Mouse (Mus musculus) neural tube, embryonic 12.5 days (tissue): ENCODE measurements around the gene Des. TPM values are rescaled to one million over a fixed set of nuclear protein-coding genes. Genes with fewer than 3 reads are reported as not detected.
A peak's percentile ranks its signal among the peaks of the same experiment; 100 is the strongest.

Experiments used
- ATAC-seq: fragments of 200-750 bp; cut with Nextera tagmentation; 2 replicates; pipeline ENCODE4 v1.8.0; 2017; ENCODE audit warnings: low read depth, mild to moderate bottlenecking, moderate TSS enrichment, moderate library complexity; ENCODE audit not compliant: low FRiP score
- H3K27ac ChIP-seq: fragments of 300-500 bp; sonication (generic); 2 replicates; pipeline ENCODE4 v1.5.1; 2016
- H3K27me3 ChIP-seq: fragments of 300-500 bp; sonication (generic); replicated peaks from 2 replicates; pipeline ENCODE4 v1.6.1; 2016; ENCODE audit warnings: mild to moderate bottlenecking
- H3K36me3 ChIP-seq: fragments of 300-500 bp; sonication (generic); 2 replicates; pipeline ENCODE4 v1.6.1; 2016; ENCODE audit warnings: mild to moderate bottlenecking
- H3K4me1 ChIP-seq: fragments of 300-500 bp; sonication (generic); 2 replicates; pipeline ENCODE4 v1.6.1; 2016
- H3K4me2 ChIP-seq: fragments of 300-500 bp; sonication (generic); replicated peaks from 2 replicates; pipeline ENCODE4 v1.6.1; 2016; ENCODE audit warnings: mild to moderate bottlenecking
- H3K4me3 ChIP-seq: fragments of 300-500 bp; sonication (generic); 2 replicates; pipeline ENCODE4 v1.5.1; 2016
- H3K9ac ChIP-seq: fragments of 300-500 bp; sonication (generic); 2 replicates; pipeline ENCODE4 v1.6.1; 2016; ENCODE audit warnings: mild to moderate bottlenecking
- H3K9me3 ChIP-seq: fragments of 300-500 bp; sonication (generic); 2 replicates; pipeline ENCODE4 v1.6.1; 2016; ENCODE audit warnings: mild to moderate bottlenecking
- WGBS: fragments of 180-500 bp; shearing (Covaris S2); methylation state at CpG from one replicate; pipeline ENCODE4 v1.1.7; 2016; 5-methylcytosine and 5-hydroxymethylcytosine counted together
- polyA plus RNA-seq: library from polyadenylated mRNA; unstranded; fragments of >200 nt; fragmentation: Nextera tagmentation; extraction: Ambion mirVana; gene quantifications from 2 replicates; pipeline ENCODE4 v1.2.1, GENCODE M21; 2016

Des gene
- polyA plus RNA-seq, 1 experiment from 2014 or later: 9.3 TPM

DNA sequence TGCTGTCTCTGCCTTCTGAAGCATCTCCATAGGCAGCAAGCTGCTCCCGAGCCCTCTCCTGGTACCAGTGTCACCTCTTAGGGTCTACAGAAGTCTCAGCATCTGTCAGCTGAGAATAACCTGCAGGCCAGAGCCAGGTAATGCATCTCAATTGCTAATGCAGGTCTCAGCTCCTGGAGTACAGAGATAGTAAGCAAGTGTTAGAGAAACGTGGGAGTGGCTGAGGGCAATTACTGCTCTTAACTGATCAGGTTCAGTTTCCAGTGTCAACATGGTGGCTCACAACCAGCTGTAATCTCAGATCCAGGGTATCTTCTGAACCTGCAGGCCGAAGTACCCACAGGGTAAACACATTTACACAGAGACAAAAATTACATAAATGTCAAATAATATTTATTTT lies 23.7 kb upstream of the Des start:
- no peak overlapping the region for H3K4me2 ChIP-seq
- no peaks in the 10 kb centered on the region for H3K9me3 ChIP-seq
- no peaks in the 10 kb centered on the region for H3K36me3 ChIP-seq
- 57% methylated on average over 3 of the region's 3 CpGs for WGBS
- H3K27ac ChIP-seq: no peak overlapping the region
- H3K9ac ChIP-seq: no peak overlapping the region
- H3K4me1 ChIP-seq: peaks cover 23% of the 10 kb centered on the region
- H3K27me3 ChIP-seq: no peaks in the 10 kb centered on the region
- ATAC-seq: no peak
- no peak overlapping the region for H3K4me3 ChIP-seq

DNA sequence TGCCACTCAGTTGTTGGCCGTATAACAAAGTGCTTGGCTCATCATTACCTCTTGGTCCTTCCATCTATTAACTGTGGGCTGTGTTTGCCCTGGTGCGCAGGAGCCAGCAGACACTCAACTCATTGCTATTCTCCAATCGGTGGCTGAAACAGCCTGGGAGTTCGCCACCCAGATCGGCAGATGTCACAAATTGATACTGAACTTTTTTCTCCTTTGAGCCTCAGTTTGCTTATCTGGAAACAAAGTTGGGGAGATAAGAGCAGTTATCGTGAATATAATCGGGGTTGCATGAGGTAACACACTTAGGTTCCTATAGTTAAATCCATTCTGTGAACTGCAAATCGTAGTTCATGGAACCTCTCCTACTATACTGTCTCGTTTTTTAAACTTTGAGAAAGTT lies 23.0 kb upstream of the Des start:
- Histone ChIP-seq H3K4me1 (peaks cover 23% of the 10 kb centered on the region), H3K4me3 (no peak overlapping the region), H3K9ac (no peak overlapping the region), H3K9me3 (no peaks in the 10 kb centered on the region), H3K27me3 (no peaks in the 10 kb centered on the region), H3K4me2 (no peak overlapping the region), H3K36me3 (no peaks in the 10 kb centered on the region), H3K27ac (no peak overlapping the region)
- ATAC-seq: no peak
- WGBS: 53% methylated on average over 9 of the region's 9 CpGs

DNA sequence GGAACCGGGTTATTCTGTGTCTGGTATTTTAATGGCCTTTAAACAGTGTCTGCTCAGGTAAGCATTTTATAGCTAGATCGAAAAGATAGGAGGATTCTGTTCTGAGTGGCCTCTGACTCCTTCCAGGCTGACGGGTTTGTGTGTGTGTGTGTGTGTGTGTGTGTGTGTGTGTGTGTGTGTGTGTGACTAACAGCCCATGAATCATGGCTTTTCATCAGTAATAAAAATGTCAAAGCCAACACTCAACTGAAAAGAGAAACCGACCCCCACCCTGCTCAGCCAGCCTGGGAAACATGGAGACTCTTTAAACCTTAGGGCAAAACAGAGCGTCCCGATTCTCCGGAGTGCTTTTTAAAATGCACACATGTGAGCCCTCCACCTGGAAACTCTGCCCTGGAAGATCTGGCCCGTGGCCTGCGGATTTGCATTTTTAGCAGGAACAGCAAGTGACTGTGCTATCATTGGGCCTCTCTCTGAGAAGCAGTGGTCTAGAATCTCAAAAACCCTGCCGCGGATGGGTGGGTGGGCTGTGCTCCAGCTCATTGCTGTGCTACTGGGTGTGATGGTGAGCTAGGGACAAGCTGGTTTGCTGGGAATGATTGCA lies 21.9 kb upstream of the Des start:
- 7% methylated on average over 11 of the region's 11 CpGs for WGBS
- Histone ChIP-seq H3K27ac (peak overlapping the region; percentile 62; the same call in 1 of the 2 replicates), H3K9ac (no peak overlapping the region), H3K4me3 (no peak overlapping the region), H3K4me1 (peaks cover 23% of the 10 kb centered on the region), H3K9me3 (no peaks in the 10 kb centered on the region), H3K36me3 (no peaks in the 10 kb centered on the region), H3K4me2 (peak overlapping the region; percentile 36), H3K27me3 (no peaks in the 10 kb centered on the region)
- ATAC-seq: peak; percentile 52

DNA sequence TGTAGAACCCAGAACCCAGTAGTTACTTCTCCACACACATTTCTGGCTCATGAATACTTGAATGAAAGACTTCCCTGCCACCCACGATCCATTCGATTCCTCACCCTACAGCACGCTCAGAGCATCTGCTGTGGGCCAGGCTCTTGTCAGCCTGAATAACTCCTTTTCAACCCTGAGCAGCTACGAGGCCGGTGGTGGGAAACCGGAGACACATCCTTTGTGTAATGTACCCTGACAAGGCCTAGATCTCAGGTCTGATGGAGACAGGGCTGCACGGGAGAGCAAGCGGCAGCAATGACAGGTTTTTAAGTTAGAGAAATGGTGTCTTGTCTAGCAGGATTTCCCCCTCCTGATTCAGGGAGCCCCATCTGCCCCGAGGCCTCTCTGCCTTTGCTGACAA lies 20.8 kb upstream of the Des start:
- H3K9me3 ChIP-seq: no peaks in the 10 kb centered on the region
- H3K4me3 ChIP-seq: no peak overlapping the region
- no peak overlapping the region for H3K4me2 ChIP-seq
- 0 out of 2 replicates have a peak, but pooled peaks have one; percentile 8 for ATAC-seq
- H3K36me3 ChIP-seq: no peaks in the 10 kb centered on the region
- WGBS: 30% methylated on average over 9 of the region's 9 CpGs
- peak overlapping the region; percentile 62 for H3K27ac ChIP-seq
- H3K4me1 ChIP-seq: peaks cover 28% of the 10 kb centered on the region
- H3K9ac ChIP-seq: no peak overlapping the region
- 0 out of 2 replicates have a peak, but pooled peaks cover 6% of the 10 kb centered on the region for H3K27me3 ChIP-seq

DNA sequence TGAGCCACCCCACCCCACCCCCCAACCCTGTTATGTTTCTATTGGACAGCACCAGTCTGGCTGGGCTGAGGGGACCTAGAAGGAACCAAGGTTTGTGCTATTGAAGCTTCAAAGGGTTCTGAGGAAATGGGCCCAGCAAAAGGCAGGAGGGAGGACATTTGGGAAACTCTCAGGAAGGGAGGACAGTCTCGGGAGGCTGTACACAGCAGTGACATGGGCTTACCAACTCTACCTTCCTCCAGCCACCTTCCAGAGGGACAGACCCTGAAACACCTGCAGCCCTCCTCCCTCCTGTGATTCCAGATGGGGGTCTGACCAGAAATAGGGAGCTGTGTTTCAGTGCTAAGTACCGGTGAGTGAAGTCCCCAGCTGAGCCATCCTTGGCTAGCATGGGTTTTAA lies 19.6 kb upstream of the Des start:
- no peaks in the 10 kb centered on the region for H3K9me3 ChIP-seq
- no peak overlapping the region for H3K4me3 ChIP-seq
- no peak overlapping the region for H3K4me2 ChIP-seq
- ATAC-seq: no peak
- WGBS: 70% methylated on average over 2 of the region's 2 CpGs
- H3K36me3 ChIP-seq: no peaks in the 10 kb centered on the region
- peaks cover 39% of the 10 kb centered on the region for H3K4me1 ChIP-seq
- 0 out of 2 replicates have a peak, but pooled peaks cover 6% of the 10 kb centered on the region for H3K27me3 ChIP-seq
- H3K27ac ChIP-seq: no peak overlapping the region
- no peak overlapping the region for H3K9ac ChIP-seq

DNA sequence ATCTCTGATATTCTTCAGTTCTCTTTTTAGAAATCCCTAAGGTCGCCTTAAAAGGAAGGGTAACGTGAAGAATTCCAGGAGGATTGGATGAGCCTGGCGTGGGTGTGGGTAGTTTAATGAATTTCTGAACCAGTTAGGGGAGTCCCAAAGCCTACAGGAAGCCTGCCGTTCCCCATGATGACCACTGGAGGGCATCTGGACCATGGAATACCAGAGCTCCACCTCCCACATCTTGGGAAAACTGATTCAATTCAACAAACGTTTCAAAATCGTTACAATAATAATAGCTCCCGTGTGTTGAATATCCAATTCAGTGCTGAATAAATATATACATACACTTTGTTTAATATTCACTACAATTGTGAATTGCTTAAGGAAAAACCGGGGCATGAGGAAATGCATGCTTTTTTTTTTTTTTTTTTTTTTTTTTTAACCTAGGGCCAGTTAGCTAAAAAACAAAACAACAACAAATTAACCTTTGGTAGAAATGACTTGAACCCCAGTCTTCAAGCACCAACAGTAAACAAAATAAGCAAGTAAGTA lies 17.2 kb upstream of the Des start:
- no peaks in the 10 kb centered on the region for H3K9me3 ChIP-seq
- no peak overlapping the region for H3K9ac ChIP-seq
- H3K4me2 ChIP-seq: no peak overlapping the region
- H3K4me1 ChIP-seq: peaks cover 41% of the 10 kb centered on the region
- no peak overlapping the region for H3K4me3 ChIP-seq
- H3K27me3 ChIP-seq: 0 out of 2 replicates have a peak, but pooled peaks cover 6% of the 10 kb centered on the region
- no peak overlapping the region for H3K27ac ChIP-seq
- ATAC-seq: no peak
- under 1% methylated on average over 8 of the region's 8 CpGs for WGBS
- no peaks in the 10 kb centered on the region for H3K36me3 ChIP-seq

DNA sequence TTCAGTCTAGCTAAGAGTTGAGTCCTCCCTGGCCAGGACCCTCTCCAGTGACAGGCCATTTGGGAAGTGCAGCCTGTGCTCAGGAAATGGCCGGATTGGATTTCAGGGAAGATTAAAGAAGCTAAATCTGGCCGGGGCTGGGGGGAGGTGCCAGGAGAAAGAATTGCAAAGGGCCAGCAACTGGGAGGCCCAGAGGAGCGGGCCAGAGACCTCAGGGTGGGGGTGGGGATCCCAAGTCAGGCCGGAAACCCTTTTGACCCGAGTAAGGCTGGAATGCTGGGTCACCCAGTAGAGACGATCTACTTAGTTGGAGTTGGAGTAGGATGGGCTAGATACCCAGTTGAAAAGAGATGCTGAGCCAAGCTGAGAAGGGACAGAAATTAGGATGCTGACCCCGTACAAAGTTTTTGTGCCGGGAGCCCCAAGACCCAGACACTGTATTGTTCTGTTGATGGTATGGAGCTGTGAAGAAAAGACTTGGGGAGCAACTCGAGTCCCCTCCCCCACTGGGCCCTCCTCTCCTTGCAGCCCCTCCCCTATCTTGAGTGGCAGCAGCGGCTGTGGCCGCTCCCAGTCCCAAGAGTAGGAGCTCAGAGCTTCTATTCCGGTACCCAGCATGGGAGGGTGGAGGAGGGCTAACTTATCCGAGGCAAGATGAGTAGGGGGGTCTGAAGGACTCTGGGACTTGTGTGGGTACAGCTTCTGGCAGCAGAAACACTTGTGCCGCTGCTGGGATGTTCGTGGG lies 15.7 kb upstream of the Des start:
- H3K4me3 ChIP-seq: no peak overlapping the region
- H3K4me1 ChIP-seq: peaks cover 29% of the 10 kb centered on the region
- no peaks in the 10 kb centered on the region for H3K36me3 ChIP-seq
- no peaks in the 10 kb centered on the region for H3K9me3 ChIP-seq
- 6% methylated on average over 15 of the region's 15 CpGs for WGBS
- H3K9ac ChIP-seq: no peak overlapping the region
- 0 out of 2 replicates have a peak, but pooled peaks cover 6% of the 10 kb centered on the region for H3K27me3 ChIP-seq
- H3K27ac ChIP-seq: no peak overlapping the region
- peak overlapping the region; percentile 36 for H3K4me2 ChIP-seq
- peak; percentile 41; the same call in 1 of the 2 replicates for ATAC-seq

DNA sequence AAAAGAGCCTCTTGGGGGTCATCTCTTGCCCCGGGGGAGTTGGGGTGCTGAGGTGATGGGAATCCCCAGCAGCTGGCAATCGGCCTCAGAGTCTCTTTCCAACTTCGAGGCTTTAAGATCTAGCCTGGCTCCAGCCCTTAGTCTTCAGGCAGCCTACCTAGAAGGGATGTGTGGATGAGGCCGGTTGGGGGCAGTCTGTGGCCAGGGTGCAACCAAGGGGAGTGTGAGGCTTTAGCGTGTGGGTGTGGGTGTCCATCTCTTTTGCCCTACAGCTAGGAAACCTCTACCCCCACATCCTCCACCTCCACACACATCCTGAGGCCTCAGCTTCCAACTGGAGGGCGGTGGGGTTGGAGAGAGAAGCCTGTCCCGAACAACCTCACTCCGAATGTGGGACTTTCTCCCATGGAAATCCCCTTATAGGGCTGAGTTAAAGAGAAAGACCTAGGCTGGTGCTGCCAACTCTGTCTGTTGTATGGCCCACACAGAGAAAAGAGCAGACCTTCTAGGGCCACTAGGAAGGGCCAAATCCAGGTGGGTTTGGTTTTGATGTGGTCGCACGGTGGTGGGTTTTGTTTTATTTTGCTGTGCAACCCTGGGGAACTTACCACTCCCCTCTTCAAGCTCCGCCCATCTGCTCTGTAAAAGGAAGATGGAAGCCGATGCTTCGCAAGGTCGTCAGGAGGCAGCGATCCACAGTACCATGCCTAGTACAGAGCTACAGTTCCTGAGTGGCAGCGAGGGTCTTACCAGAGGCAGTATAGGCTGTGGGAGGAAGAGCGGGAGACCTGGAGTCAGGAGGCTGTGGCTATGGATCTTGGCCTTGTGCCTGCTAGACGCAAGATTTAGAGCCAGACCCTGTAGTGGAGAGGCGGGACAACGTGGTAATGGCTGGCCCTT lies 14.8 kb upstream of the Des start:
- Histone ChIP-seq H3K36me3 (no peaks in the 10 kb centered on the region), H3K4me1 (peaks cover 26% of the 10 kb centered on the region), H3K4me2 (peak overlapping the region; percentile 36; the same call in 1 of the 2 replicates), H3K4me3 (no peak overlapping the region), H3K27me3 (0 out of 2 replicates have a peak, but pooled peaks cover 6% of the 10 kb centered on the region), H3K9ac (no peak overlapping the region), H3K27ac (no peak overlapping the region), H3K9me3 (no peaks in the 10 kb centered on the region)
- WGBS: 35% methylated on average over 20 of the region's 20 CpGs
- no peak for ATAC-seq

DNA sequence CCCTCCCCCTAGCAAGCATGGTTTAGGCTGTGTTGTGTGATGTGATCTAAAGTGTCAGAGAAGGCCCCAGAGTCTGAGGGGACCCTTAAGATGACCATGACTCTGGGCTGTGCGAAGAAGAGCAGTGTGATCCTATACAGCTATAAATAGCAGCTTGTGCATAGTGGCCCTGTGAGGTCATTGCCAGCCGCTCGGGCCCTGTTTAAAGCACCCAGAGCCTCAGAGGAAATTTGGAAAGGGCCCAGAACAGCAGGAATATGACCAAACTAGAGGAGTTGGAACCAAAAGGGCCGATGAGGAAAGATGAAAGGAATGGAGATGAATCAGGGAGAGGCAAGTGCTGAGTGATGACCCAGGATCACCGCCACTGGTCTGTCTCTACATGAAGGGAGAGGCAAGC lies 12.8 kb upstream of the Des start:
- no peak overlapping the region for H3K9ac ChIP-seq
- no peaks in the 10 kb centered on the region for H3K36me3 ChIP-seq
- H3K27me3 ChIP-seq: 0 out of 2 replicates have a peak, but pooled peaks cover 6% of the 10 kb centered on the region
- WGBS: 79% methylated on average over 5 of the region's 5 CpGs
- H3K4me3 ChIP-seq: no peak overlapping the region
- H3K9me3 ChIP-seq: no peaks in the 10 kb centered on the region
- no peak overlapping the region for H3K27ac ChIP-seq
- ATAC-seq: no peak
- H3K4me1 ChIP-seq: peaks cover 26% of the 10 kb centered on the region
- H3K4me2 ChIP-seq: no peak overlapping the region

DNA sequence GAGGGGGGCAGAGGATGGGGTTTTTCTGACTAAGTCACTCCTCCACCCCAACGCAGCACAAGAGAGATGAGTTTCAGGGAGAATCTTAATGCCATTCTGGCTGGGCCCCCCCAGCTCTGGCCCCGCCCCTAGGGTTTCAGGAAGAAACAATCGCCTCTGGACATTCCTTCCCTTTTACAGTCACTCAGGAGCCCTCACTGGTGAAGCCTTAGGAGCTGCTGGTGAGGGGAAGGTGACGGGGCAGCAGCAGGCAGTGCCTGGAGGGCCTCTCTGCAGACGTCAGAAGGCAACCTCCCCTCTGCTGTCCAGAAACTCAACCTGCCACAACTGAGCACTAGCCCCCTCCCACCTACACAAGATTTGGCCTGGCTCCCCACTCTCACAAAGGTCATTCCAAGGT lies 10.9 kb upstream of the Des start:
- ATAC-seq: no peak
- Histone ChIP-seq H3K27ac (no peak overlapping the region), H3K9ac (no peak overlapping the region), H3K27me3 (0 out of 2 replicates have a peak, but pooled peaks cover under 1% of the 10 kb centered on the region), H3K4me3 (no peak overlapping the region), H3K36me3 (no peaks in the 10 kb centered on the region), H3K4me2 (no peak overlapping the region), H3K4me1 (peaks cover 23% of the 10 kb centered on the region), H3K9me3 (no peaks in the 10 kb centered on the region)
- 49% methylated on average over 5 of the region's 5 CpGs for WGBS

DNA sequence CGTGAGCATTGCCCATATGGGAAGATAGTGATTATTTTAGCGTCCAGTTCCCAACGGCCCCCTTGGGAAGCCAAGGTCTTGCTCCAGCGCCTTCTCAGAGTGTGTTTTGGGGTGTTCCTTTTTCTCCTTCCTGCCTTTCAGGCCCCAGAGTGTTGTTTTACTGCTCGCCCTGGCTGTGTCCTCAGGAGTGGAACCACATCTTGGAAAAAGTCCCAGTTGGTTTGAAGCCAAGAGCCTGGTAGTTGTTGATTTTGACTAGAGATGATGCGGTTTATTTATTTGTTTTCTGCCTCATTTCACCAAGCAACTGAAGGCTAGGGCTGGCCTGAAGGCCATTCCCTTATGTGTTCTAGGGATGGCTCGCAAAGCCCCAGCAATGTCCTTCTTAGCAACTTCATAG lies 2.9 kb upstream of the Des start:
- WGBS: 80% methylated on average over 7 of the region's 7 CpGs
- H3K4me3 ChIP-seq: no peak overlapping the region
- no peak for ATAC-seq

DNA sequence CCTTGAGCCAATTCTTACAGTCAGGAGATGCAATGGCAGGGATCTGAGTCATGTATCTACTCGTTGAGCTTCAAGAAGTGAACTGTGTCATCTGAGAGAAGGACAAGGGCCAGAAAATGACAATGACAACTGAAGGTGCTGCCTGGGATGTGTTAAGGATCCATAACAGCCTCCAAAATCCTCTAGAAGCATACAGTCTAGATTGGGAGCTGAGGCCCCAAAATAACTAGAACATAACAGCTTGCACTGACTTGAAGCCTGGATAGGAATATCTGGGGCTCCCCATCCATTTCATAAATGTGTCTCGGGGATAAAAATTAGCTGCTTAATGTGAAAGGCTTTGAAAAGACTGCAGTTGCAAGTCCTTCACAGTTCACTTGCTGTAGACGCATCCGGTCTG lies 2.1 kb upstream of the Des start:
- WGBS: 90% methylated on average over 4 of the region's 4 CpGs
- Histone ChIP-seq H3K9ac (no peak overlapping the region), H3K27me3 (peaks cover 41% of the 10 kb centered on the region), H3K4me3 (no peak overlapping the region), H3K4me2 (no peak overlapping the region), H3K36me3 (no peaks in the 10 kb centered on the region), H3K4me1 (peaks cover 10% of the 10 kb centered on the region), H3K27ac (no peak overlapping the region), H3K9me3 (no peaks in the 10 kb centered on the region)
- no peak for ATAC-seq

More for the DNA sequence above, 2.9 kb upstream of the Des start:
- H3K9me3 ChIP-seq: no peaks in the 10 kb centered on the region
- peaks cover 38% of the 10 kb centered on the region for H3K27me3 ChIP-seq
- H3K27ac ChIP-seq: no peak overlapping the region
- peaks cover 10% of the 10 kb centered on the region for H3K4me1 ChIP-seq
- H3K9ac ChIP-seq: no peak overlapping the region
- H3K36me3 ChIP-seq: no peaks in the 10 kb centered on the region
- H3K4me2 ChIP-seq: no peak overlapping the region
